Mouse (Mus musculus): Measurements from ENCODE around the gene Kpna3. TPM values are rescaled to one million over a fixed set of nuclear protein-coding genes. Genes with fewer than 3 reads are reported as not detected.

Gene Kpna3
- polyA plus RNA-seq, 1 experiment from 2014 or later = 88.0 TPM

- H3K4me3 ChIP-seq (replicated peaks; ENCODE audit: low read length) = no peak overlapping the region
- no peak overlapping the region for H3K27ac ChIP-seq (ENCODE audit: low read length)
- no peak overlapping the region for H3K9ac ChIP-seq (replicated peaks; ENCODE audit: low read depth, low read length)
- H3K36me3 ChIP-seq (ENCODE audit: control insufficient read depth, insufficient read depth) = no peaks in the 10 kb centered on the region
- no peak for ATAC-seq
- H3K27me3 ChIP-seq (replicated peaks; ENCODE audit: control insufficient read depth, insufficient read depth, low read length) = no peaks in the 10 kb centered on the region
- H3K4me2 ChIP-seq (ENCODE audit: low read length) = no peak overlapping the region
- H3K4me1 ChIP-seq (replicated peaks; ENCODE audit: control insufficient read depth, insufficient read depth, low read length) = peaks cover 10% of the 10 kb centered on the region
- 83% methylated on average over 2 of the region's 2 CpGs for WGBS
- no peaks in the 10 kb centered on the region for H3K9me3 ChIP-seq (ENCODE audit: control insufficient read depth, low read length)
These were observed 29.7 kb downstream of the Kpna3 start for GRCm38 (mm10) chr14:61410020-61410419.

- Histone ChIP-seq H3K9ac (replicated peaks; ENCODE audit: low read depth, low read length) (no peak overlapping the region), H3K4me3 (replicated peaks; ENCODE audit: low read length) (no peak overlapping the region), H3K27ac (ENCODE audit: low read length) (no peak overlapping the region), H3K36me3 (ENCODE audit: control insufficient read depth, insufficient read depth) (no peaks in the 10 kb centered on the region), H3K4me2 (ENCODE audit: low read length) (no peak overlapping the region), H3K9me3 (ENCODE audit: control insufficient read depth, low read length) (no peaks in the 10 kb centered on the region), H3K27me3 (replicated peaks; ENCODE audit: control insufficient read depth, insufficient read depth, low read length) (no peaks in the 10 kb centered on the region), H3K4me1 (replicated peaks; ENCODE audit: control insufficient read depth, insufficient read depth, low read length) (no peaks in the 10 kb centered on the region)
- 96% methylated on average over 3 of the region's 3 CpGs for WGBS
- ATAC-seq = no peak
These were observed 32.6 kb downstream of the Kpna3 start for GRCm38 (mm10) chr14:61407055-61407454.

GRCm38 (mm10) chr14:61405761-61406160, 33.9 kb downstream of the Kpna3 start:
- Histone ChIP-seq H3K9ac (replicated peaks; ENCODE audit: low read depth, low read length) (no peak overlapping the region), H3K27me3 (replicated peaks; ENCODE audit: control insufficient read depth, insufficient read depth, low read length) (no peaks in the 10 kb centered on the region), H3K4me1 (replicated peaks; ENCODE audit: control insufficient read depth, insufficient read depth, low read length) (no peaks in the 10 kb centered on the region), H3K9me3 (ENCODE audit: control insufficient read depth, low read length) (no peaks in the 10 kb centered on the region), H3K36me3 (ENCODE audit: control insufficient read depth, insufficient read depth) (no peaks in the 10 kb centered on the region), H3K4me3 (replicated peaks; ENCODE audit: low read length) (no peak overlapping the region), H3K27ac (ENCODE audit: low read length) (no peak overlapping the region), H3K4me2 (ENCODE audit: low read length) (no peak overlapping the region)
- no peak for ATAC-seq

GRCm38 (mm10) chr14:61404941-61405340, 34.7 kb downstream of the Kpna3 start:
- no peaks in the 10 kb centered on the region for H3K4me1 ChIP-seq (replicated peaks; ENCODE audit: control insufficient read depth, insufficient read depth, low read length)
- no peak overlapping the region for H3K4me2 ChIP-seq (ENCODE audit: low read length)
- no peaks in the 10 kb centered on the region for H3K9me3 ChIP-seq (ENCODE audit: control insufficient read depth, low read length)
- no peak overlapping the region for H3K4me3 ChIP-seq (replicated peaks; ENCODE audit: low read length)
- H3K9ac ChIP-seq (replicated peaks; ENCODE audit: low read depth, low read length) = no peak overlapping the region
- no peaks in the 10 kb centered on the region for H3K27me3 ChIP-seq (replicated peaks; ENCODE audit: control insufficient read depth, insufficient read depth, low read length)
- WGBS = 96% methylated on average over 3 of the region's 3 CpGs
- no peak for ATAC-seq
- no peak overlapping the region for H3K27ac ChIP-seq (ENCODE audit: low read length)
- H3K36me3 ChIP-seq (ENCODE audit: control insufficient read depth, insufficient read depth) = peaks cover 3% of the 10 kb centered on the region; the same call in 1 of the 2 replicates

GRCm38 (mm10) chr14:61394745-61395144, 44.9 kb downstream of the Kpna3 start:
- no peak overlapping the region for H3K4me3 ChIP-seq (replicated peaks; ENCODE audit: low read length)
- no peak overlapping the region for H3K27ac ChIP-seq (ENCODE audit: low read length)
- no peaks in the 10 kb centered on the region for H3K9me3 ChIP-seq (ENCODE audit: control insufficient read depth, low read length)
- 74% methylated on average over 6 of the region's 6 CpGs for WGBS
- peaks cover 17% of the 10 kb centered on the region for H3K36me3 ChIP-seq (ENCODE audit: control insufficient read depth, insufficient read depth)
- no peak overlapping the region for H3K9ac ChIP-seq (replicated peaks; ENCODE audit: low read depth, low read length)
- no peak for ATAC-seq
- H3K4me2 ChIP-seq (ENCODE audit: low read length) = no peak overlapping the region
- H3K4me1 ChIP-seq (replicated peaks; ENCODE audit: control insufficient read depth, insufficient read depth, low read length) = no peaks in the 10 kb centered on the region
- H3K27me3 ChIP-seq (replicated peaks; ENCODE audit: control insufficient read depth, insufficient read depth, low read length) = no peaks in the 10 kb centered on the region

- no peak overlapping the region for H3K27ac ChIP-seq (ENCODE audit: low read length)
- no peak for ATAC-seq
- H3K4me1 ChIP-seq (replicated peaks; ENCODE audit: control insufficient read depth, insufficient read depth, low read length) = no peaks in the 10 kb centered on the region
- H3K36me3 ChIP-seq (ENCODE audit: control insufficient read depth, insufficient read depth) = peaks cover 9% of the 10 kb centered on the region
- no peaks in the 10 kb centered on the region for H3K27me3 ChIP-seq (replicated peaks; ENCODE audit: control insufficient read depth, insufficient read depth, low read length)
- no peak overlapping the region for H3K9ac ChIP-seq (replicated peaks; ENCODE audit: low read depth, low read length)
- no peak overlapping the region for H3K4me3 ChIP-seq (replicated peaks; ENCODE audit: low read length)
- H3K4me2 ChIP-seq (ENCODE audit: low read length) = no peak overlapping the region
- H3K9me3 ChIP-seq (ENCODE audit: control insufficient read depth, low read length) = no peaks in the 10 kb centered on the region
- 84% methylated on average over 3 of the region's 3 CpGs for WGBS
These were observed 49.1 kb downstream of the Kpna3 start for GRCm38 (mm10) chr14:61390586-61390985.

GRCm38 (mm10) chr14:61367290-61367689, 72.4 kb downstream of the Kpna3 start:
- Histone ChIP-seq H3K4me3 (replicated peaks; ENCODE audit: low read length) (no peak overlapping the region), H3K4me1 (replicated peaks; ENCODE audit: control insufficient read depth, insufficient read depth, low read length) (peaks cover 3% of the 10 kb centered on the region; the same call in 1 of the 2 replicates), H3K27me3 (replicated peaks; ENCODE audit: control insufficient read depth, insufficient read depth, low read length) (no peaks in the 10 kb centered on the region), H3K36me3 (ENCODE audit: control insufficient read depth, insufficient read depth) (peaks cover 23% of the 10 kb centered on the region), H3K9me3 (ENCODE audit: control insufficient read depth, low read length) (no peaks in the 10 kb centered on the region), H3K27ac (ENCODE audit: low read length) (no peak overlapping the region), H3K4me2 (ENCODE audit: low read length) (no peak overlapping the region), H3K9ac (replicated peaks; ENCODE audit: low read depth, low read length) (no peak overlapping the region)
- ATAC-seq = peak; percentile 61; the same call in 1 of the 2 replicates
- WGBS = 74% methylated on average over 2 of the region's 2 CpGs

GRCm38 (mm10) chr14:61364656-61365055, 75.0 kb downstream of the Kpna3 start:
- H3K4me2 ChIP-seq (ENCODE audit: low read length) = no peak overlapping the region
- no peaks in the 10 kb centered on the region for H3K9me3 ChIP-seq (ENCODE audit: control insufficient read depth, low read length)
- no peak overlapping the region for H3K4me3 ChIP-seq (replicated peaks; ENCODE audit: low read length)
- ATAC-seq = no peak
- H3K9ac ChIP-seq (replicated peaks; ENCODE audit: low read depth, low read length) = no peak overlapping the region
- WGBS = 68% methylated on average over 3 of the region's 3 CpGs
- H3K27ac ChIP-seq (ENCODE audit: low read length) = peak overlapping the region; percentile 35; the same call in 1 of the 2 replicates
- H3K36me3 ChIP-seq (ENCODE audit: control insufficient read depth, insufficient read depth) = peaks cover 11% of the 10 kb centered on the region
- no peaks in the 10 kb centered on the region for H3K27me3 ChIP-seq (replicated peaks; ENCODE audit: control insufficient read depth, insufficient read depth, low read length)
- H3K4me1 ChIP-seq (replicated peaks; ENCODE audit: control insufficient read depth, insufficient read depth, low read length) = peaks cover 7% of the 10 kb centered on the region

GRCm38 (mm10) chr14:61363734-61364133, 75.9 kb downstream of the Kpna3 start:
- 93% methylated on average over 2 of the region's 2 CpGs for WGBS
- no peak for ATAC-seq
- Histone ChIP-seq H3K4me2 (ENCODE audit: low read length) (no peak overlapping the region), H3K27me3 (replicated peaks; ENCODE audit: control insufficient read depth, insufficient read depth, low read length) (no peaks in the 10 kb centered on the region), H3K4me3 (replicated peaks; ENCODE audit: low read length) (no peak overlapping the region), H3K9ac (replicated peaks; ENCODE audit: low read depth, low read length) (no peak overlapping the region), H3K27ac (ENCODE audit: low read length) (no peak overlapping the region), H3K9me3 (ENCODE audit: control insufficient read depth, low read length) (no peaks in the 10 kb centered on the region), H3K36me3 (ENCODE audit: control insufficient read depth, insufficient read depth) (peaks cover 8% of the 10 kb centered on the region), H3K4me1 (replicated peaks; ENCODE audit: control insufficient read depth, insufficient read depth, low read length) (peaks cover 7% of the 10 kb centered on the region)

GRCm38 (mm10) chr14:61362268-61362667, 77.4 kb downstream of the Kpna3 start:
- Histone ChIP-seq H3K36me3 (ENCODE audit: control insufficient read depth, insufficient read depth) (peaks cover 7% of the 10 kb centered on the region), H3K27ac (ENCODE audit: low read length) (no peak overlapping the region), H3K4me2 (ENCODE audit: low read length) (no peak overlapping the region), H3K9me3 (ENCODE audit: control insufficient read depth, low read length) (no peaks in the 10 kb centered on the region), H3K4me3 (replicated peaks; ENCODE audit: low read length) (no peak overlapping the region), H3K4me1 (replicated peaks; ENCODE audit: control insufficient read depth, insufficient read depth, low read length) (peaks cover 7% of the 10 kb centered on the region), H3K27me3 (replicated peaks; ENCODE audit: control insufficient read depth, insufficient read depth, low read length) (no peaks in the 10 kb centered on the region), H3K9ac (replicated peaks; ENCODE audit: low read depth, low read length) (no peak overlapping the region)
- WGBS = 95% methylated on average over 2 of the region's 2 CpGs
- no peak for ATAC-seq
